Mouse (Mus musculus): ENCODE results near the gene Pmfbp1.

- TF ChIP-seq POLR2A (IDR thresholded peaks at IDR 0.05; ENCODE audit: low read depth, low read length) (no peak), CTCF (IDR thresholded peaks at IDR 0.05; ENCODE audit: extremely low read depth, insufficient read length, insufficient replicate concordance, low read depth, low read length) (no peak)
Observed at GRCm38 (mm10) chr8:109571139-109571538, 77.3 kb downstream of the Pmfbp1 start.

All from small intestine, adult 2 months (tissue).